Mouse (Mus musculus) limb, embryonic 12.5 days (tissue): ENCODE data around the gene Cpt1b. TPM values are rescaled to one million over a fixed set of nuclear protein-coding genes. Genes with fewer than 3 reads are reported as not detected.

Experiments used
- ATAC-seq: fragments of 200-750 bp; cut with Nextera tagmentation; 2 replicates; pipeline ENCODE4 v1.8.0; 2017; ENCODE audit warnings: low read depth, moderate TSS enrichment; ENCODE audit not compliant: insufficient number of reproducible peaks, insufficient read depth, low FRiP score, low TSS enrichment
- H3K27ac ChIP-seq: fragments of 300-500 bp; sonication (generic); 2 replicates; pipeline ENCODE4 v1.5.1; 2016; ENCODE audit warnings: mild to moderate bottlenecking, moderate library complexity
- H3K27me3 ChIP-seq: fragments of 300-500 bp; sonication (generic); 2 replicates; pipeline ENCODE4 v1.6.1; 2016; ENCODE audit warnings: mild to moderate bottlenecking, moderate library complexity
- H3K36me3 ChIP-seq: fragments of 300-500 bp; sonication (generic); 2 replicates; pipeline ENCODE4 v1.6.1; 2016; ENCODE audit warnings: mild to moderate bottlenecking, moderate library complexity
- H3K4me1 ChIP-seq: fragments of 300-500 bp; sonication (generic); replicated peaks from 2 replicates; pipeline ENCODE4 v1.6.1; 2016
- H3K4me2 ChIP-seq: fragments of 300-500 bp; sonication (generic); 2 replicates; pipeline ENCODE4 v1.6.1; 2016; ENCODE audit warnings: mild to moderate bottlenecking, moderate library complexity
- H3K4me3 ChIP-seq: fragments of 300-500 bp; sonication (generic); replicated peaks from 2 replicates; pipeline ENCODE4 v1.5.1; 2016; ENCODE audit warnings: mild to moderate bottlenecking
- H3K9ac ChIP-seq: fragments of 300-500 bp; sonication (generic); replicated peaks from 2 replicates; pipeline ENCODE4 v1.6.1; 2016; ENCODE audit warnings: mild to moderate bottlenecking, moderate library complexity
- H3K9me3 ChIP-seq: fragments of 300-500 bp; sonication (generic); 2 replicates; pipeline ENCODE4 v1.6.1; 2016; ENCODE audit warnings: mild to moderate bottlenecking, moderate library complexity
- WGBS: fragments of 180-500 bp; shearing (Covaris S2); methylation state at CpG from one replicate; pipeline ENCODE4 v1.1.7; 2016; 5-methylcytosine and 5-hydroxymethylcytosine counted together
- polyA plus RNA-seq: library from polyadenylated mRNA; unstranded; fragments of >200 nt; fragmentation: Nextera tagmentation; extraction: Ambion mirVana; gene quantifications from 2 replicates; pipeline ENCODE4 v1.2.1, GENCODE M21; 2016

The Cpt1b gene
- 0.25 and 0.74 TPM in 2 replicates for polyA plus RNA-seq

GRCm38 (mm10) chr15:89425711-89426121 is at the start of gene Cpt1b:
Cpt1b (minus strand) TSS chr15:89425863.
- Histone ChIP-seq H3K36me3 (peaks cover 25% of the 10 kb centered on the region), H3K9ac (peak within 1 kb of the TSS; percentile 34; the same call in 1 of the 2 replicates), H3K4me1 (peaks cover 24% of the 10 kb centered on the region), H3K27me3 (no peaks in the 10 kb centered on the region), H3K4me2 (peak within 1 kb of the TSS; percentile 45), H3K4me3 (no peak within 1 kb of the TSS), H3K27ac (no peak within 1 kb of the TSS), H3K9me3 (no peaks in the 10 kb centered on the region)
- ATAC-seq, result no peak
- 20% methylated on average over 6 of the region's 6 CpGs for WGBS

- Histone ChIP-seq H3K4me3 (peak overlapping the region; percentile 59), H3K27me3 (peaks cover 5% of the 10 kb centered on the region; the same call in 1 of the 2 replicates), H3K4me1 (peaks cover 9% of the 10 kb centered on the region; the same call in 1 of the 2 replicates), H3K4me2 (peak overlapping the region; percentile 85), H3K9ac (peak overlapping the region; percentile 72), H3K9me3 (no peaks in the 10 kb centered on the region), H3K27ac (no peak overlapping the region), H3K36me3 (no peaks in the 10 kb centered on the region)
- WGBS, result 92% methylated on average over 7 of the region's 7 CpGs
- ATAC-seq, result no peak; the same call in 1 of the 2 replicates
Observed at GRCm38 (mm10) chr15:89475293-89475600, 49.6 kb upstream of the Cpt1b start.

GRCm38 (mm10) chr15:89474596-89475292 is 49.1 kb upstream of the Cpt1b start:
- H3K36me3 ChIP-seq, result no peaks in the 10 kb centered on the region
- H3K9ac ChIP-seq, result no peak overlapping the region
- WGBS, result 92% methylated on average over 19 of the region's 19 CpGs
- no peak overlapping the region for H3K27ac ChIP-seq
- ATAC-seq, result no peak
- peak overlapping the region; percentile 85; the same call in 1 of the 2 replicates for H3K4me2 ChIP-seq
- no peak overlapping the region for H3K4me3 ChIP-seq
- no peaks in the 10 kb centered on the region for H3K9me3 ChIP-seq
- H3K4me1 ChIP-seq, result peaks cover 9% of the 10 kb centered on the region; the same call in 1 of the 2 replicates
- peaks cover 5% of the 10 kb centered on the region; the same call in 1 of the 2 replicates for H3K27me3 ChIP-seq

GRCm38 (mm10) chr15:89473921-89474320 is 48.3 kb upstream of the Cpt1b start:
- H3K9ac ChIP-seq, result no peak overlapping the region
- ATAC-seq, result no peak
- H3K4me2 ChIP-seq, result no peak overlapping the region
- 93% methylated on average over 8 of the region's 8 CpGs for WGBS
- H3K27ac ChIP-seq, result no peak overlapping the region
- H3K27me3 ChIP-seq, result peaks cover 5% of the 10 kb centered on the region; the same call in 1 of the 2 replicates
- no peaks in the 10 kb centered on the region for H3K36me3 ChIP-seq
- no peak overlapping the region for H3K4me3 ChIP-seq
- peaks cover 9% of the 10 kb centered on the region; the same call in 1 of the 2 replicates for H3K4me1 ChIP-seq
- H3K9me3 ChIP-seq, result no peaks in the 10 kb centered on the region

GRCm38 (mm10) chr15:89473370-89473769 is 47.7 kb upstream of the Cpt1b start:
- Histone ChIP-seq H3K9ac (no peak overlapping the region), H3K27ac (no peak overlapping the region), H3K27me3 (peaks cover 5% of the 10 kb centered on the region; the same call in 1 of the 2 replicates), H3K4me3 (no peak overlapping the region), H3K36me3 (no peaks in the 10 kb centered on the region), H3K9me3 (no peaks in the 10 kb centered on the region), H3K4me2 (no peak overlapping the region), H3K4me1 (peaks cover 9% of the 10 kb centered on the region; the same call in 1 of the 2 replicates)
- 82% methylated on average over 9 of the region's 9 CpGs for WGBS
- no peak for ATAC-seq

- ATAC-seq, result no peak
- 85% methylated on average over 4 of the region's 4 CpGs for WGBS
Observed at GRCm38 (mm10) chr15:89471476-89471875, 45.8 kb upstream of the Cpt1b start.

GRCm38 (mm10) chr15:89468577-89468976 is 42.9 kb upstream of the Cpt1b start:
- 37% methylated on average over 2 of the region's 2 CpGs for WGBS
- H3K36me3 ChIP-seq, result no peaks in the 10 kb centered on the region
- H3K4me2 ChIP-seq, result no peak overlapping the region
- no peak overlapping the region for H3K9ac ChIP-seq
- no peak for ATAC-seq
- no peak overlapping the region for H3K27ac ChIP-seq
- H3K27me3 ChIP-seq, result no peaks in the 10 kb centered on the region
- no peak overlapping the region for H3K4me3 ChIP-seq
- H3K4me1 ChIP-seq, result no peaks in the 10 kb centered on the region
- H3K9me3 ChIP-seq, result no peaks in the 10 kb centered on the region

More at GRCm38 (mm10) chr15:89471476-89471875, 45.8 kb upstream of the Cpt1b start:
- H3K4me1 ChIP-seq, result peaks cover 6% of the 10 kb centered on the region; the same call in 1 of the 2 replicates
- H3K27me3 ChIP-seq, result no peaks in the 10 kb centered on the region
- no peak overlapping the region for H3K27ac ChIP-seq
- no peak overlapping the region for H3K4me2 ChIP-seq
- no peak overlapping the region for H3K4me3 ChIP-seq
- H3K36me3 ChIP-seq, result no peaks in the 10 kb centered on the region
- no peak overlapping the region for H3K9ac ChIP-seq
- no peaks in the 10 kb centered on the region for H3K9me3 ChIP-seq

- WGBS, result 10% methylated on average over 1 of the region's 1 CpGs
- Histone ChIP-seq H3K27me3 (no peaks in the 10 kb centered on the region), H3K4me3 (no peak overlapping the region), H3K9me3 (no peaks in the 10 kb centered on the region), H3K4me1 (no peaks in the 10 kb centered on the region), H3K36me3 (no peaks in the 10 kb centered on the region), H3K4me2 (no peak overlapping the region), H3K9ac (no peak overlapping the region), H3K27ac (no peak overlapping the region)
- 0 out of 2 replicates have a peak, but pooled peaks have one; percentile 31 for ATAC-seq
Observed at GRCm38 (mm10) chr15:89465052-89465451, 39.4 kb upstream of the Cpt1b start.

- no peaks in the 10 kb centered on the region for H3K36me3 ChIP-seq
- H3K9me3 ChIP-seq, result no peaks in the 10 kb centered on the region
- H3K4me3 ChIP-seq, result no peak overlapping the region
- H3K4me1 ChIP-seq, result no peaks in the 10 kb centered on the region
- H3K27me3 ChIP-seq, result no peaks in the 10 kb centered on the region
- no peak overlapping the region for H3K27ac ChIP-seq
- no peak overlapping the region for H3K4me2 ChIP-seq
- WGBS, result 54% methylated on average over 5 of the region's 5 CpGs
- ATAC-seq, result no peak
- no peak overlapping the region for H3K9ac ChIP-seq
Observed at GRCm38 (mm10) chr15:89463334-89464235, 37.9 kb upstream of the Cpt1b start.

GRCm38 (mm10) chr15:89462176-89462575 is 36.5 kb upstream of the Cpt1b start:
- H3K27ac ChIP-seq, result no peak overlapping the region
- H3K4me1 ChIP-seq, result no peaks in the 10 kb centered on the region
- H3K9me3 ChIP-seq, result no peaks in the 10 kb centered on the region
- H3K4me3 ChIP-seq, result no peak overlapping the region
- WGBS, result 73% methylated on average over 7 of the region's 7 CpGs
- ATAC-seq, result no peak
- H3K4me2 ChIP-seq, result no peak overlapping the region
- no peak overlapping the region for H3K9ac ChIP-seq
- H3K27me3 ChIP-seq, result peaks cover 9% of the 10 kb centered on the region; the same call in 1 of the 2 replicates
- H3K36me3 ChIP-seq, result no peaks in the 10 kb centered on the region

GRCm38 (mm10) chr15:89461321-89461720 is 35.7 kb upstream of the Cpt1b start:
- Histone ChIP-seq H3K27ac (no peak overlapping the region), H3K4me3 (no peak overlapping the region), H3K4me2 (no peak overlapping the region), H3K9ac (no peak overlapping the region), H3K9me3 (no peaks in the 10 kb centered on the region), H3K4me1 (no peaks in the 10 kb centered on the region), H3K27me3 (peaks cover 17% of the 10 kb centered on the region; the same call in 1 of the 2 replicates), H3K36me3 (no peaks in the 10 kb centered on the region)
- WGBS, result 82% methylated on average over 15 of the region's 15 CpGs
- ATAC-seq, result no peak
